Comparison of ENCODE assay signal across 18 mouse cellular contexts in genomic region chr13:54752656-54753055, GRCm38 (mm10). TPM values are rescaled to one million over a fixed set of nuclear protein-coding genes. Genes with fewer than 3 reads are reported as not detected.
DNase-seq lines count a peak whose midpoint lies in the region; ATAC-seq lines count a peak whose summit lies in the region.
"Had no signal": no experiment of that assay in that cellular context is flagged by ENCODE, and none has a peak within 500 bp of the region (broad histone marks: within the 10 kb centered on the region; RNA-seq: fewer than 3 reads in every experiment).

No protein-coding gene starts in this region.

- peak; percentile 42 for DNase-seq in adrenal gland, postnatal 14 days
- DNase-seq in adrenal gland, adult 8-10 months, result no peak
- DNase-seq in frontal cortex, adult 2 months (ENCODE audit: extremely low spot score in 1 of 2, low spot score in 1 of 2), result peak; percentile 86 to 91
- DNase-seq in layer of hippocampus, postnatal 36 days, result peak; percentile 87 to 90
- peak; percentile 89 for DNase-seq in right cerebral cortex, postnatal 14 days
- no peak for DNase-seq in spleen, postnatal 14 days (ENCODE audit: low spot score in 2 of 2)
- DNase-seq: kidney, postnatal 10 days; liver, embryonic 13.5 days; thymus, postnatal 36 days had no signal

- no peaks in the 10 kb centered on the region for H3K36me3 ChIP-seq in liver, embryonic 12.5 days
- H3K36me3 ChIP-seq in midbrain, embryonic 16.5 days (ENCODE audit: control insufficient read depth, insufficient read depth, low read length), result no peaks in the 10 kb centered on the region
- H3K36me3 ChIP-seq: heart, embryonic 12.5 days; liver, embryonic 13.5 days had no signal

- H3K4me3 ChIP-seq in liver, embryonic 12.5 days, result no peak overlapping the region
- H3K4me3 ChIP-seq in midbrain, embryonic 16.5 days (ENCODE audit: low read depth, low read length), result no peak overlapping the region
- H3K4me3 ChIP-seq: heart, embryonic 12.5 days; liver, embryonic 13.5 days; megakaryocyte, embryonic 14.5 days; neural tube, embryonic 13.5 days had no signal

- no peaks in the 10 kb centered on the region for H3K9me3 ChIP-seq in liver, embryonic 12.5 days (replicated peaks)
- no peaks in the 10 kb centered on the region for H3K9me3 ChIP-seq in midbrain, embryonic 16.5 days (replicated peaks; ENCODE audit: control insufficient read depth, low read length, poor library complexity, severe bottlenecking)
- H3K9me3 ChIP-seq: heart, embryonic 12.5 days; liver, embryonic 13.5 days; neural tube, embryonic 13.5 days had no signal

- peaks cover 95% of the 10 kb centered on the region for H3K27me3 ChIP-seq in liver, embryonic 12.5 days (replicated peaks)
- H3K27me3 ChIP-seq in midbrain, embryonic 16.5 days (ENCODE audit: control insufficient read depth, insufficient read depth, low read depth, low read length), result peaks cover 3% of the 10 kb centered on the region; the same call in 1 of the 2 replicates

- H3K4me2 ChIP-seq in liver, embryonic 12.5 days, result no peak overlapping the region
- no peak overlapping the region for H3K4me2 ChIP-seq in midbrain, embryonic 16.5 days (ENCODE audit: low read length)
- H3K4me2 ChIP-seq: heart, embryonic 12.5 days; liver, embryonic 13.5 days; neural tube, embryonic 13.5 days had no signal

- no peak overlapping the region for H3K9ac ChIP-seq in liver, embryonic 12.5 days
- H3K9ac ChIP-seq in midbrain, embryonic 16.5 days (ENCODE audit: low read depth, low read length), result no peak overlapping the region
- H3K9ac ChIP-seq: heart, embryonic 12.5 days; liver, embryonic 13.5 days; neural tube, embryonic 13.5 days had no signal

- ATAC-seq in liver, embryonic 12.5 days, result no peak
- ATAC-seq in midbrain, embryonic 16.5 days, result no peak
- ATAC-seq: forebrain, embryonic 16.5 days had no signal

- no peak overlapping the region for H3K27ac ChIP-seq in liver, embryonic 12.5 days
- H3K27ac ChIP-seq in midbrain, embryonic 16.5 days (ENCODE audit: low read length), result no peak overlapping the region
- H3K27ac ChIP-seq: liver, embryonic 13.5 days; neural tube, embryonic 13.5 days had no signal

- 58% methylated on average over 10 of the region's 10 CpGs for WGBS in liver, embryonic 12.5 days (ENCODE audit: insufficient replicate concordance)
- 66% methylated on average over 10 of the region's 10 CpGs for WGBS in midbrain, embryonic 16.5 days

- H3K4me1 ChIP-seq in liver, embryonic 12.5 days, result peaks cover 14% of the 10 kb centered on the region
- peaks cover 38% of the 10 kb centered on the region for H3K4me1 ChIP-seq in midbrain, embryonic 16.5 days (ENCODE audit: control insufficient read depth, insufficient read depth, low read length)

RNA-seq across cellular contexts. Expression of gene Gprin1, which starts 3.0 kb away (rescaled TPM):
- 3.5 and 5.1 TPM in 2 replicates for total RNA-seq in adrenal gland, postnatal 14 days (2021)
- 1 to 10 TPM; 4.0 to 6.4 (median 4.2) TPM for total RNA-seq in adrenal gland, adult 8-10 months (2022)
- polyA plus RNA-seq in frontal cortex, adult 2 months (2012; rRNA removed), result 82.2 and 88.5 TPM in 2 replicates
- 100 to 1,000 TPM; 135 to 142 TPM for total RNA-seq in layer of hippocampus, postnatal 36 days (2021)
- 0.23 and 0.35 TPM in 2 replicates for polyA plus RNA-seq in liver, embryonic 12.5 days (2016; fragmentation: Nextera tagmentation; extraction: Ambion mirVana)
- 5.5 and 6.6 TPM in 2 replicates for polyA plus RNA-seq in midbrain, embryonic 16.5 days (2015; fragmentation: Nextera tagmentation; extraction: Ambion mirVana)
- total RNA-seq: MEL had no signal

RNA-seq across cellular contexts. Expression of gene Sncb, which starts 13.7 kb away (rescaled TPM):
- total RNA-seq in adrenal gland, postnatal 14 days (2021), result 0.96 and 2.5 TPM in 2 replicates
- total RNA-seq in adrenal gland, adult 8-10 months (2022), result 1 to 10 TPM; 1.8 to 5.6 (median 3.5) TPM
- 560 and 602 TPM in 2 replicates for polyA plus RNA-seq in frontal cortex, adult 2 months (2012; rRNA removed)
- 100 to 1,000 TPM; 602 to 611 TPM for total RNA-seq in layer of hippocampus, postnatal 36 days (2021)
- polyA plus RNA-seq in liver, embryonic 12.5 days (2016; fragmentation: Nextera tagmentation; extraction: Ambion mirVana), result not detected in 2 replicates
- 68.2 and 97.6 TPM in 2 replicates for polyA plus RNA-seq in midbrain, embryonic 16.5 days (2015; fragmentation: Nextera tagmentation; extraction: Ambion mirVana)
- total RNA-seq: MEL had no signal
- polyA plus RNA-seq: liver, embryonic 13.5 days had no signal

RNA-seq across cellular contexts. Expression of gene Eif4e1b, which starts 31.1 kb away (rescaled TPM):
- not detected in 2 replicates for total RNA-seq in adrenal gland, postnatal 14 days (2021)
- not detected for total RNA-seq in adrenal gland, adult 8-10 months (2022)
- not detected in 2 replicates for polyA plus RNA-seq in frontal cortex, adult 2 months (2012; rRNA removed)
- total RNA-seq in layer of hippocampus, postnatal 36 days (2021), result not detected
- polyA plus RNA-seq in liver, embryonic 12.5 days (2016; fragmentation: Nextera tagmentation; extraction: Ambion mirVana), result not detected in 2 replicates
- polyA plus RNA-seq in midbrain, embryonic 16.5 days (2015; fragmentation: Nextera tagmentation; extraction: Ambion mirVana), result not detected in 2 replicates
- total RNA-seq: adrenal gland, postnatal 4 days; MEL had no signal
- polyA plus RNA-seq: embryonic facial prominence, embryonic 11.5 days; forebrain, embryonic 16.5 days; heart, embryonic 12.5 days; liver, embryonic 13.5 days; neural tube, embryonic 13.5 days had no signal

RNA-seq across cellular contexts. Expression of gene Tspan17, which starts 36.5 kb away (rescaled TPM):
- total RNA-seq in adrenal gland, postnatal 14 days (2021), result 24.8 and 29.5 TPM in 2 replicates
- 10 to 100 TPM; 38.8 to 45.1 (median 41.8) TPM for total RNA-seq in adrenal gland, adult 8-10 months (2022)
- polyA plus RNA-seq in frontal cortex, adult 2 months (2012; rRNA removed), result 48.2 and 57.8 TPM in 2 replicates
- total RNA-seq in layer of hippocampus, postnatal 36 days (2021), result 100 to 1,000 TPM in 1 of 2 experiments, 10 to 100 TPM in 1; 83.4 to 109 TPM
- 1.8 and 2.3 TPM in 2 replicates for polyA plus RNA-seq in liver, embryonic 12.5 days (2016; fragmentation: Nextera tagmentation; extraction: Ambion mirVana)
- 60.1 and 67.7 TPM in 2 replicates for polyA plus RNA-seq in midbrain, embryonic 16.5 days (2015; fragmentation: Nextera tagmentation; extraction: Ambion mirVana)

RNA-seq across cellular contexts. Expression of gene Cdhr2, which starts 51.4 kb away (rescaled TPM):
- 0.22 TPM in 1 of 2 replicates, not detected in the other for total RNA-seq in adrenal gland, postnatal 14 days (2021)
- total RNA-seq in adrenal gland, adult 8-10 months (2022), result not detected
- polyA plus RNA-seq in frontal cortex, adult 2 months (2012; rRNA removed), result 0.15 and 0.22 TPM in 2 replicates
- total RNA-seq in layer of hippocampus, postnatal 36 days (2021), result under 1 TPM in 1 of 2 experiments, not detected in 1; 0.22 TPM
- 7.7 and 9.9 TPM in 2 replicates for polyA plus RNA-seq in liver, embryonic 12.5 days (2016; fragmentation: Nextera tagmentation; extraction: Ambion mirVana)
- polyA plus RNA-seq in midbrain, embryonic 16.5 days (2015; fragmentation: Nextera tagmentation; extraction: Ambion mirVana), result 0.22 and 0.36 TPM in 2 replicates
- total RNA-seq: MEL had no signal
- polyA plus RNA-seq: embryonic facial prominence, embryonic 11.5 days had no signal

Comparison
In these comparisons a context has a peak if more than half of its experiments do, and no peak if none do; other contexts are left out.
1. DNase-seq: peak in adrenal gland, postnatal 14 days (single experiment), frontal cortex, adult 2 months (2 of 2), layer of hippocampus, postnatal 36 days (2 of 2) and right cerebral cortex, postnatal 14 days (single experiment); none in adrenal gland, adult 8-10 months (single experiment) and spleen, postnatal 14 days (0 of 2).
2. RNA of gene Gprin1, which starts 3.0 kb away (total RNA-seq): 135 to 142 TPM in layer of hippocampus, postnatal 36 days; 4.0 to 6.4 TPM in adrenal gland, adult 8-10 months and 3.5 to 5.1 TPM in adrenal gland, postnatal 14 days; every median in the first group is over 10 times any median in the second.
3. RNA of gene Sncb, which starts 13.7 kb away (total RNA-seq): 602 to 611 TPM in layer of hippocampus, postnatal 36 days; 1.8 to 5.6 TPM in adrenal gland, adult 8-10 months and 0.96 to 2.5 TPM in adrenal gland, postnatal 14 days; every median in the first group is over 10 times any median in the second.